Mouse (Mus musculus) embryonic fibroblast, embryonic 13.5 days (primary cell): ENCODE results near the gene Hcn2.

Source experiments
- CTCF ChIP-seq: IDR thresholded peaks from 2 replicates; pipeline ENCODE4 v1.5.1; 2011; ENCODE audit warnings: mild to moderate bottlenecking, control low read depth, low read length, moderate library complexity, borderline replicate concordance; ENCODE audit not compliant: insufficient read depth
- POLR2A ChIP-seq: IDR thresholded peaks from 2 replicates; pipeline ENCODE4 v1.6.1; 2011; ENCODE audit warnings: low read depth, mild to moderate bottlenecking, control low read depth, low read length, moderate library complexity

DNA sequence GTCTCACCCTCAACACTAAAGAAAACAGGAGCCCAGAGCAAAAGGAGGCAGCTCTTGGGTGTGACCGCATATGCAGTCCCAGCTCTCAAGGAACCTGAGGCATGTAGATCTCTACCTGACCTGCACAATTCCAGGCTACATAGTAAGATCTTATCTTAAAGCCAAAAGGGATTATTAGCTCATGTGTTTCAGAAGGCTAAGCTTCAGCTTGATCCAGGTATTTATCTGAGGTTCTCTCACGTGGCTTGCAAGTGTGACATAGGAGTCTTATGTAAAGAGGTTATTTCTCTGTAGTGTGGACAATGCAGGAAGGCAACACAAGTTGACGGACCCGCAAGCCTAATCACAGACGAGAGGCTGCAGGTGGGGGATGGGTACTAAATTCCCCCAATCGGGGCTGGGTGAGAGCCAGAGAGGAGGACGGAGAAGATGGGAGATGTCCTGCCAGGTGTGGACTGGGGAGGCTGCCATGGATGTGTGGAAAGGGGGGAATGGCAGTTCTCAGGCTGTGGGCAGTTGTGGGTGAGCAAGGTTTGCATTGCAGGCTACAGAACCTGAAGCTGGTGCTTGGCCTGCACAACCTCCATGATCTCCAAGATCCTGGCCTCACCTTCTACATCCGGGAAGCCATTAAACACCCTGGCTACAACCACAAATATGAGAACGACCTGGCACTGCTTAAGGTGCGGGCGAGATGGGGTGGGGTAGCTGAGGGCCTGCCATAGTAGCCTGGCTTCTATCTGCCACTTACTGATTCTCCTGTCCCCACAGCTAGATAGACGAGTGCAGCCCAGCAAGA is 22.7 kb upstream of the Hcn2 start:
- TF ChIP-seq CTCF (no peak), POLR2A (no peak)
